Mouse (Mus musculus): ENCODE measurements around the gene Bcl2l12.
"Not testable (repeated sequence)": the region's sequence is repeated elsewhere in the genome, so short reads cannot be mapped to it uniquely, and the experiment has no call there.

Bcl2l12 gene

GRCm38 (mm10) chr7:44998501-44998955, at the start of gene Bcl2l12:
TSS of gene Bcl2l12 (minus strand) at chr7:44998712.
- peak; percentile 56 to 77 for DNase-seq (ENCODE audit: low spot score in 2 of 2)

- DNase-seq (ENCODE audit: low spot score in 2 of 2) = no peak
These were observed 49.0 kb upstream of the Bcl2l12 start for GRCm38 (mm10) chr7:45047491-45047890.

GRCm38 (mm10) chr7:45046853-45047350, 48.4 kb upstream of the Bcl2l12 start:
- DNase-seq (ENCODE audit: low spot score in 2 of 2) = peak in 1 of 2 experiments; percentile 59

- peak in 1 of 2 experiments; percentile 58 for DNase-seq (ENCODE audit: low spot score in 2 of 2)
These were observed 47.2 kb upstream of the Bcl2l12 start for GRCm38 (mm10) chr7:45045741-45046140.

DNA sequence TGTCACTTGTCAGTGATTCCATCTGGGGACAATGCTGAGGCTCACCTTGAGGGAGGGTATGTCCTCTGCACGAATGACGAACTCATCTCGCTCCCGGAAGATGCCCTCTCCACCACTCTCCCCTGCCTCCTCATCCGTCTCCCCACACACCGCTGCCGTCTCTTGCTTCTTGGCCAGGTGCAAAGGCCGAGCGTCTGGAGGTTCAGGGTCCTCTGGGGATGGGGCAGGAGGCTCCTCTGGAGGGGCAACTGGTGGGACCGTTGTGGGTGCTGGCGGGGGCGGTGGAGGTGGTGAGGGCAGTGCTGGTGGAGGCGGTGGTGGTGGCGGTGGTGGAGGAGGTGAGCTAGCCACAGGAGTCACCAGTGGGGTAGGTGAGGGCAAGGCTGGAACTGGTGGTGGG, 44.8 kb upstream of the Bcl2l12 start:
- DNase-seq (ENCODE audit: low spot score in 2 of 2) = peak in 1 of 2 experiments; percentile 63

DNA sequence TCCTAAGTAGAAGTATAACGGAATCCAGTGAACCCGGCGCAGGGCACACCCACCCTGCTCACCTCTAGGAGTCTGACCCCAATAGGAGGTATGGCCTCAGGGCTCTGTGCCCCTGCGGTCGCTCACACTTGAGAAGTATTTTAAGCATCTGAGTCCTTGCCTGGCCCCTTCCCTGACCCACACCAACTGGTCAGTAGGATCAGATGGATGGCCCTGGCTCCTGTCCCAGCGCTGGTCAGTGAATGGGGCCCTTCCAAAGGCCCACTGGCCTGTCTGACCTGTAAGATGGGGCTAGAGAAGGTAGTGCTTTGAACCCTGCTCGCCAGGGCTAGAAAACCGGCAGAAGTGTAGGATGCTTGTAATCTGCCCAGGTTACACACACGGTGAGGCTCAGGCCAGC, 42.3 kb upstream of the Bcl2l12 start:
- DNase-seq (ENCODE audit: low spot score in 2 of 2) = no peak

DNA sequence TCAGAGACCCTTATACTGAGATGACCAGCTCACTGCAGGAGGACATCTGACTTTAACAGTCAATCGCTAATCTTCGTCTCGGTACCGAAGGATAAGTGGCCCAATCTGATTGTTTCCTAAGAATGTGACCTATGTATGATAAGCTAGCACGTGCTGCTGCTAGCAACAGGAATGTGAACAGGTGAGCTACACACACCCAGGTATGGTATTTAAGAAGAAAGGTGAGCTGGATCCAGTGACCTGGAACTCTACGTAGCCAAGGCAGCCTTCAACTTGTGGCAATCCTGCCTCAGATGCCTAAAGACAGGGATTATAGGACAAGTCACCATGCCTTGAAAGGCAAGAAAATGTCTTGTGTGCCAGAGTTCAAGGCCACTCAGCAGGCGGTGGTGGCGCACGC, 39.9 kb upstream of the Bcl2l12 start:
- DNase-seq (ENCODE audit: low spot score in 2 of 2) = no peak

GRCm38 (mm10) chr7:45037720-45038361, 39.3 kb upstream of the Bcl2l12 start:
- DNase-seq (ENCODE audit: low spot score in 2 of 2) = peak; percentile 72 to 91

GRCm38 (mm10) chr7:45036702-45037101, 38.2 kb upstream of the Bcl2l12 start:
- DNase-seq (ENCODE audit: low spot score in 2 of 2) = peak in 1 of 2 experiments; percentile 51

GRCm38 (mm10) chr7:45035631-45036030, 37.1 kb upstream of the Bcl2l12 start:
- DNase-seq (ENCODE audit: low spot score in 2 of 2) = no peak

DNA sequence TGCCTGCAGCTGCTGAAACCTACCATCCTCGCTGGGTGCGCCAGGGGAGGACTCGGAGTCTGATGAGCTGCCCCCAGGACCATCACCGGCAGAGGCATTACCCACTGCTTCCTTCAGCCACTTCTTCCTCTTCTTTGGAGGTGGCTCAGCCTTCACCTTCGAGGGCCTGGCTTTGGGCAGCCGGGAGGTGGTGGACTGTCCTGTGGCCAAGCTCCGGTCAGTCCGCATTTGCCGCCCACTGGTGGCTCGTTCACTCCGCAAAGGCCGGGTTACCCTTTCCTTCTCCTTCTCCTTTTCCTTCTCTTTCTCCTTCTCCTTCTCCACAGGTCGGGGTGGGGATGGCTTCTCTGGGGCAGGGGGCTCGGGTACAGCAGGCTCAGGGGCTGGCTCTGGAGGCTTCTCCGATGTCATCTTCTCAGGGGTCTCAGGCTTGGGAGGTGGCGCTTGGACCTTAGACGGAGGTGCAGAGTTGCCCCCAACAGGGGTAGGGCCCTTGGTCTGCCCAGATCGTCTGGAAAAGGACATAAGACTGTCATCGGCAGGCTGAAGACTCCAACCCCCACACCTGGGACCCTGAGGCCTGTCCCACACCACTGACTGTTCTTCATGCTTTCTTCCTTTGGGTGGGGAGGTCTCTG, 35.3 kb upstream of the Bcl2l12 start:
- peak in 1 of 2 experiments; percentile 56 for DNase-seq (ENCODE audit: low spot score in 2 of 2)

DNA sequence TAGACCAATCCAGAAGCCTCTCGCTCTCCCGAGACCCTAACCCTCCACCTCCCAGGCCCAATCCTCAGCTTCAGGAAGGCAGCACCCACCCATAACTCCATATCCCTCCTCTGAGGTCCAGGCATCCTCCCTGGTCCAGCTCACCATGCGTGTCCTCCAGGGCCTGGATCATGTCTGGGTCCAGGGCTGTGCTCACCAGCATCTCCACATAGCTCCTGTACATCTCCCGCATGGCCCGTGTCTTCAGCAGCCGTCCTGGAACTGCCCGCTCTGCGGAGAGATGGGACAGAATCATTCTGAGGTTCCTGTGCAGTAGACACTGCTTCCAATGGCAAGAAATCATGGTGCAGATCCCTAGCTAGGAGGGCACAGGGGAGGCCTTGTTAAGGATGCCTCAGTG, 32.3 kb upstream of the Bcl2l12 start:
- DNase-seq (ENCODE audit: low spot score in 2 of 2) = peak in 1 of 2 experiments; percentile 57

GRCm38 (mm10) chr7:45029995-45030394, 31.5 kb upstream of the Bcl2l12 start:
- peak in 1 of 2 experiments; percentile 55 for DNase-seq (ENCODE audit: low spot score in 2 of 2)

GRCm38 (mm10) chr7:45028351-45028750, 29.8 kb upstream of the Bcl2l12 start:
- DNase-seq (ENCODE audit: low spot score in 2 of 2) = no peak

- DNase-seq (ENCODE audit: low spot score in 2 of 2) = no peak
These were observed 29.2 kb upstream of the Bcl2l12 start for GRCm38 (mm10) chr7:45027761-45028160.

GRCm38 (mm10) chr7:45026256-45026655, 27.7 kb upstream of the Bcl2l12 start:
- DNase-seq (ENCODE audit: low spot score in 2 of 2) = no peak

GRCm38 (mm10) chr7:45025601-45026220, 27.2 kb upstream of the Bcl2l12 start:
- DNase-seq (ENCODE audit: low spot score in 2 of 2) = no peak

DNA sequence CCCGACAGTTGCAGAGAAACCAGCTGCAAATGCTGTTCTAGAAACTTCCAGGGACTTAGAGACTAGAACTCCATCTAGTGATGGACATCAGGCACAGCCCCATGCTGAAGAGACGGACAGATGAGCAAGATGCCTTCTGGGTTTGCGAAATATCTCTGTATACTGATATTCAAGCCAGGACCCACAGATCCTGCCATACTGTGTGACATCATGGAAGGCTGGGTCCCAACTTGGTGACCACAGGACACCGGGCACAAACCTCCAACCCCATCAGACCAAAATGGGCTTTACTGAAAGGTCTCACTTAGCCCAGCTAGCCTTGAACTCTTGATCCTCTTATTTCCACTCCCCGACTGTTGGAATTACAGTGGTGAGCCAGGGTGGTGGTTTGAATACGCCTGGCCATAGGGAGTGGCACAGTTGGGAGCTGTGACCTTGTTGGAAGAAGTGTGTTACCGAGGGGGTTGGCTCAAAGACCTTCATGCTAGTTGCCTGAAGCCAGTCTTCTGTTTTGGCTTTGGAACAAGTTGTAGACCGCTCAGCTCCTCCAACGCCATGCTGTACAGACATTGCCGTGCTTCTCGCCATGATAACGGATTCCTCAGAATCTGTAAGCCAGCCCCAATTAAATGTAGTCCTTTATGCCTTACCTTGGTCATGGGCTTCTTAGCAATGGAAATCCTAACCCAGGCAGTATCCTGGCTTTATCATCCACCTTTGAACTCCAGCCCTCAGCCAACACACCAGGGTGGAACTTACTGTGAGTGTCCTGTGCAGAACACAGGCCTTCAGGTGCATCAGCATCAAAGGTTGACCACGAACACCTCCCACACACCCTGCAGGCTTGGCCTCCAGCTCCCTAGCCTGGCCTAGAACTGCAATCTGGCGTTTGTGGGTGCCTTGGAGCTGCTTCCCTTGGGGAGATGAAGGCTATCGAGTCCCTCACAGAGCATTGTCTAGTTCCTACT, 26.1 kb upstream of the Bcl2l12 start:
- DNase-seq (ENCODE audit: low spot score in 2 of 2) = no peak

DNA sequence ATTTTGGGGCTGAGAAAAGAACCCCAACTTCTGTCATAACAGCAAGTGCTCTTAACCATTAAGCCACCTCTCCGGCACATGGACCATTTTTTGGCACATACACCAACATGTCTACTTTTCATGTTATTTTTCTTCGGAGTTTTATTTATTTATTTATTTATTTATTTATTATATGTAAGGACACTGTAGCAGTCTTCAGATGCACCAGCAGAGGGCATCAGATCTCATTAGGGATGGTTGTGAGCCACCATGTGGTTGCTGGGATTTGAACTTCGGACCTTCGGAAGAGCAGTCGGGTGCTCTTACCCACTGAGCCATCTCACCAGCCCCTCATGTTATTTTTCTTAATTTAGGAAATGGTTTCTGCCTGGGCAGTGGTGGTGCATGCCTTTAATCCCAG, 25.2 kb upstream of the Bcl2l12 start:
- not testable (repeated sequence) for DNase-seq (ENCODE audit: low spot score in 2 of 2)

GRCm38 (mm10) chr7:45020225-45020624, 21.7 kb upstream of the Bcl2l12 start:
- no peak for DNase-seq (ENCODE audit: low spot score in 2 of 2)

GRCm38 (mm10) chr7:45019031-45019571, 20.6 kb upstream of the Bcl2l12 start:
- DNase-seq (ENCODE audit: low spot score in 2 of 2) = peak in 1 of 2 experiments; percentile 62
